Mouse (Mus musculus) right cerebral cortex, postnatal 25 days (tissue): ENCODE data around the gene Ell.

ENCODE experiments used
- DNase-seq: peaks from one replicate; pipeline ENCODE4 v3.0.0; 2022

The Ell gene

DNA sequence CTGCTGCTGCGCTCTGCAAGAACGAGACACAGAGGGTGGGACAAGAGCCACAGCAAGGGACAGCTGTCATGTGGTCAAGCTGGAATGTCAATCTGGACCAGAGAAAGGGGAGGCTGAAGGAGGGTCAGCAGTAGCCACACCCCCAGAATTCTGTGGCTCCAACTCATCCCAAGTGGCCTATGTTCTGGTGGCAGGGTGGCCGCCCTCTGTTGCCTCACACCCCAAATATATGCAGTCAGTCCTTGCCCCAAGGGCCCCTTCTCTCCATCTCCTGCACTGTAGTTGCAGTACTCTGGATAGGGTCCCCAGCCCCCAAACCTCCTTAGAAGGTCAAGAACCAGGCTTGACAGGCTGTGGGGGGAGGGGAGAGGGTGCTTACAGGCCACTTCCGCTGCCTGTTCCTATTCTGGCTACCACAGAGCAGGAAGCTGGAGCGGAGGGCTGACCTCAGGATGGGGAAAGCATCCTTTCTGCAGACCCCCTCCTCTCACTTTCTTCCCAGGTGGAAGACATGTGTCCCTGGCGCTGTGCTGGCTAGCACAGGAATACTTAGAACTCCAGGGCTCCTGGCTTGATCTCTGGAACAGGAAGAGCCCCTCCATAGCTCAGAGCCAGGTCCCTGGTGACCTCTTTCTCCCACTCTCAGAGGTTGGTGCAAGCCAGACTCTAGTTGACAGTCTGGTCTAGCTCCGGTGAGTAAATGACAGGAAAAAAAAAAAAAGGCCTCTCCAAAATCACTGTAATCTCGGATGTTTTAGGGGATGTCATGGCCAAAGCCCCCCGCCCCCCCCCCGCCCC, 61.4 kb downstream of the Ell start:
- DNase-seq, result no peak

DNA sequence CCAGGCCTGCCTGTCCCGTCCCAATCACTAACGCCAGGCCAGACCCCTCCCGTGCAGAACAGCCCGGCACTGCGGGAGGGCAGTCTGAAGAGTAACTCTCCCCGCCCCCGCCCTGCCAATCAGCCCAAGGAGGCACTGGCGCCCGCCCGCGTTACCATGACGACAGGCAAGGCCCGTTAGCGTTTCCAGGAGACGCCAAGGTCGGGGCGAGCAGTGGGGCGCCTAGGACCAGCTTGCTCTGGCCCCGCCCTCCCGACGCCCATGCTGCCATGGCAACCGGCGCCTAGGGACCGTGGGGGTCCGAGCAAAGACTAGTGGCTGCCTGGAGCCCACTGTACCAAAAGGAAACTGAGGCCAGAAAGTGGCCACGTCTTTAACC, 62.0 kb downstream of the Ell start:
- DNase-seq, result peak; percentile 79

- no peak for DNase-seq
These were observed 63.0 kb downstream of the Ell start for GRCm38 (mm10) chr8:70602139-70602811.

- DNase-seq, result no peak
These were observed 65.3 kb downstream of the Ell start for GRCm38 (mm10) chr8:70604558-70604957.

GRCm38 (mm10) chr8:70605871-70606779, 66.9 kb downstream of the Ell start:
- DNase-seq, result no peak

GRCm38 (mm10) chr8:70606780-70607602, 67.7 kb downstream of the Ell start:
- no peak for DNase-seq

DNA sequence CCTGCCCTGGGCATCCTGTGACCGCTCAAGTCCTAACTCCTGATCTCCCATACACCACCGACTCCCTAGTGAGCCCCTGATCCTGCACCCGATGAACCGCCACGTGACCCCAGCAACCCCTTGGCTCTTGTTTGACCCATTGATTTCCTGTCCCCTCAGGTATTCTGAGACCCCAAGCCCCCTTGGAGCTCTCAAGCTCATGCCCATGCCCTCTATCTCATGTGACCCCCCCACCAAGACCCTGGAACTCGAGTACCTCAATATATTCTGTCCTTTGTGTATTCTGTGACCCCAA, 68.3 kb downstream of the Ell start:
- no peak for DNase-seq

DNA sequence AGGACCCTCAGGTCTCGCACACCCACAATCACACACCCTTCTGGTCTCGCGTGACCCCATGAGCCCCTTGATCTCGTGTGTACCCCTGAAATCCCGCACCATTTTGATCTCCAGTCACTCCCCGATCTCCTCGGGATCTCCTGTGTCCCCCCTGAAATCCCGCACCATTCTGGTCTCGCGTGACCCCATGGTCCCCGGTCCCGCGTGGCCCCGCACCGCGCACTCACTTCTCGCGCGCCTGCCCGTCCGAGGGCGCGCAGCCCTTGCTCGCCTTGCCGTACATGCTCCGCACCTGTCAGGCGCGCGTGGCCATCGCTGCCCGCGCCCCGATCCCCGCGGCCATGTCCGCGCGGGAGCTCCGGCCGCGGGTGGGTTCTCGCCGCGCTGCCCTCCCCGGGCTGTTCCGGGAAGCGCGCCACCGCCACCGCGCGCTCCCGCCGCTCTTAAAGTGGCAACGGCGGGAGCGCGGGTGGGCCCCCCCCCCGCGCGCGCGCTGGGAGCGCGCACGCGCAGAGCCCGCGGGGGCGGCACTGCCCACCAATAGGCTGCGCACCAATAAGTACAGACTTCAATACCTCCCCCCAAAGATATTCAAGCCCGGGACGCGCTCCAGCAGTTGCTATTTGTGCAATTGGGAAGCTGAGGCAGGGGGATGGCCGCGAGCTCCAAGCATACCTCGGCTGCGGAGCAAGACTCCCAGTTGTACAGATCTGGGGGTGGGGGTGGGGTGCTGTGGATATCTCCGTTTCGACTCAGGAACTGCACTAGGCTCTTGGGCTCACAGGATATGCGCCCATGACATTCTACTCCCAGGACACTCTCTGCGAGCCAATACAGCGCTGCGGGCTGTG, 68.9 kb downstream of the Ell start:
- DNase-seq, result no peak

DNA sequence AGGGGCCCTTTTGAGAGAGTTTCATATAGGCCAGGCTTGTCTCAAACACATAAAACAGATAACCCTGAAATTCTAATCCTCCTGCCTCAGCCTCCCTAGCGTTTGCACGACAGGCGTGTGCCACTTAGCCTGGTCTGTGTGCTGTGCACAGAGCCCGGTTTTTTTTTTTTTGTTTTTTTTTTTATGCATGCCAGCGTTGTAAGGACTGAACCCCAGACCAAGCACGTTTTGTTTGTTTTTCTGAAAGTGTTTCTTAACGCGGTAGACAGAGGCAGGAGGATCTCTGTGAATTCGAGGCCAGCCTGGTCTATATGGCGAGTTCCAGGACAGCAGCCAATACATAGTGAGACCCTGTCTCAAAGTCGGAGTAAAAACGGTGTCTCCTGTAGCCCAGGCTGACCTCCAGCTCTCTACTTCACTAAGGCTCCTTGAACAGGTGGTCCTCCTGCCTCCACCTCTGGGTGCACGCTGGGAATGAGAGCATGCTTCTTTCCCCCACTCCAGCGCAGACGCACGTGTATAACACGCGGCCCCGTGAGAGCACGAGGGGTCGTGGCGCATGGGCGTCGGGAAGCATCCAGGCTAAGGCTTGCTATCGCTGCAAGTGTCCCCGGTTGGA, 69.6 kb downstream of the Ell start, which contains the start of gene Ssbp4:
Gene Ssbp4 (minus strand): TSS at position 124 of the 619 bp plus-strand sequence.
- no peak for DNase-seq

GRCm38 (mm10) chr8:70609368-70609848, 70.2 kb downstream of the Ell start:
- DNase-seq, result peak; percentile 74

GRCm38 (mm10) chr8:70609849-70610795, 70.9 kb downstream of the Ell start:
- peak; percentile 86 for DNase-seq

- DNase-seq, result peak; percentile 73
These were observed 71.8 kb downstream of the Ell start for GRCm38 (mm10) chr8:70610796-70611771.

DNA sequence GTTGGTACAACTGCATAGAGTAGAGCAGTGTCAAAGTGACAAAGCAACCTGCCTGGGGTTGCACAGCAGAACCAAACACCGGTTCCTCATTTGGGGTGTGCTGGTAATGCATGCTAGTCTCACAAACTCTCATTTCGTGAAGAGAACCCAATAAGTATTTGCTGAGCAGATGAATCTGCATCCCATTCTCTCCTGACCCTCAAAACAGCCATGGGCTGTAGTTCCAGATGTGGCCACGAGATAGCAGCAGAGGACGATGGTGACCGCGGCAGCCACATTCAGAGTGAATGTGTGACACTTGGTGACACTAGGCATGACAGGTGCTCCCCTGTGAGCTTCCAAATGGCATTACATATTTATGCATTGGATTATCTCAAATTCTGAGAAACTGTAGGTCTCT, 72.6 kb downstream of the Ell start:
- peak; percentile 80 for DNase-seq

- no peak for DNase-seq
These were observed 74.5 kb downstream of the Ell start for GRCm38 (mm10) chr8:70613763-70614162.

GRCm38 (mm10) chr8:70614469-70614868, 75.2 kb downstream of the Ell start:
- no peak for DNase-seq

DNA sequence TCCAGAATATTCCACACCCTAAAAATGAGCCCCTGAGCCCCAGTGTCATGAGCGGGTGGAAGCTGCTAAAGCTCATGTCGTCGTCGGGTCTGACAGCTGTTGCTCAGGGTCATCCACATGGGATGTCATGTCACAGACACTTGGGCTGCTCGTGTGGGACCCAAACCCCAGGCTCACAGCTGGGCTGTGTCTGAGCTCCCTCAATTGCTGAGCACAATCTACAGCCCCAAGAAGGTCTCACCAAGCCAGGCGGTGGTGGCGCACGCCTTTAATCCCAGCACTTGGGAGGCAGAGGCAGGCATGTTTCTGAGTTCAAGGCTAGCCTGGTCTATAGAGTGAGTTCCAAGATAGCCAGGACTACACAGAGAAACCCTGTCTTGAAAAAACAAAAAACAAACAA, 76.0 kb downstream of the Ell start:
- DNase-seq, result no peak

DNA sequence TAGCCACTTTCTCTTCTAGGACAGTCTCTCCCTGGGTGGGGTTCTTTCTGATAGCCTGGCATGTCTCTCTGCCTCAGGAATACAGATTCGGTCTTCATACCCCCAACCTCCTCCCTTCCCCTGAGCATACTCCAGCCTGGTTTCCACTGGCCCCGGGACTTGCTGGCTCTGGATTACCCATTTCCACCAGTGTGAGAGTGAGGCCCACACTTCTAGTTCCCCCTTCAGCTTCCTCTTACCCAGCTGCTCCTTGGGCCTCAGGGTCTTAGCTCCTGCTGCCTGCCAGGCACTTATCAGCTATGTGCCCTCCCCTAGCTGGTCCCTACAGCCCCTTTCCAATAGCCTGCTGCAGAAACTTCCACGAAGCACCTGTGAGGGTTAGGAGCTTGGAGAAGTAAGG, 76.6 kb downstream of the Ell start, which contains the start of gene Lrrc25:
Gene Lrrc25 (plus strand): TSS at position 262 of the 400 bp plus-strand sequence.
- no peak for DNase-seq

DNA sequence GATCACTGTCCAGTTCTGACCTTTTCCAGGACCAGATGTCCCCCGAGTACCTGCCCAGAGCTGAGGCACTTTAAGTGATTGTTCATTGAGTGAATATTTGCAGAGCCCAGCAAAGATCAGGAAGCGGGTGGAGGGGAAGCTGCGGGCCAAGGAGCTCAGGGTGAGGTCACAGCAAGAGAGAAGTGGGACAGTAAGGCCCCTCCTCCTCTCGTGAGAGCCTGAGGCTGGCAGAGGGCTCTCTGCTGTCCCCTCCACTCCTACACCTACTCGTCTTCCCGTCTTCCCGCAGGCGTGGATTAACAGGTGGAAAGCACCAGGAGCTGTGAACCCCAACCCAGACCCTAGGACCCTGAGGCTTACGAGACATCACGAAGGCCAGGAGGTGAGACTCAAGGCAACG, 77.4 kb downstream of the Ell start:
- DNase-seq, result no peak
